Mouse (Mus musculus) kidney, adult 11 months (tissue): ENCODE data around the gene Pxmp4.

Experiments used
- DNase-seq: peaks from one replicate; pipeline ENCODE4 v3.0.0; 2022

Gene Pxmp4

DNA sequence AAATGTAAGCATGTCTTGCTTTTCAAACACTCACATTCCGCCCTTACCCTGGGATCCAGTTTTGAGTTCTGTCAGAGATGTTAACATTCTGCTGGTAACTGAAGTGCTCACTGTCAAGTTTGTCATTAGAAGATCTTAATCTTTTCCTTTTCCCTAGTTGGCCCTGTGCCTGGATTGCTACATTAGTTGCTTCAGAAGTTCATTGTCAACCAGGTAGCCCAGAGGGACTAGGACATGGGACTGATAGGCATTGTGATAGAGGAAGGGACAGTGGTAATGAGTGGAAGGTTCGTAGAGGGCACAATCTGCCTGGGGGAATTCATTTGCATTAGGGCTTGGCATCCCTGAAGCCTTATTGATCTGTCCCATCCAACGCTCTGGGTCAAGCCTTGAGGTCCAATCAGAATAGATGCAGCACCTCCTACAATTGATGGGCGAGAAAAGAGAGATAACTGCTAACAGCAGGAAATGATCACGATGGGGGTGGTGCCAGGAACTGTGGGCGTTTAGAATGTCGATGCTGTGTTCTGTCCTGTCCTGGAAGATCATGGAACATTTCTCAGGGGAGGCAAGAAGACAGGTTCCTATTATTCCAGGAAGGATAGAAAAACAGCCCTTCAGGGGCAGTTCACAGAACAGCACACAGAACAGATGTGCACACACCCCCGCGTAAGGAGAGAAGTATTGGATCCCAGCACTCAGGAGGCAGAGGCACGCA is 5.7 kb upstream of the Pxmp4 start:
- DNase-seq, result no peak

DNA sequence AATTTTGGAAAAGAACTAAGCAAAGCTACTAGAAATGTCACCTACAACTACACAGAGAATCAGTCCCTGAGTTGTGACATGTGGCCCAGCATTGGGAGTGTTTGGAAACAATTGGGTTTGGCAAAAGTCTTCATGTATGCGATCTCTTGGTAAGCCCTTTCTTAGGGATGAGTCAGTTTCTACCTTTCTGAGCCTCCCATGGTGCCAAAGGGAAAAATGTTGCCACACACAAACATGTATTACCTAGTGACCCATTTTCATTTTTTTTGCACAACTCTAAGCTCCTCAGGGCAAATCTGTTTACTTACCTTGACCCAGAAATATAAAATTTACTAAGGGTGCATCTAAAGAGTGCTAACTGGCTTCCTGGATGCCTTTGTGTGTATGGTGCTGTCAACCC is 3.5 kb upstream of the Pxmp4 start:
- no peak for DNase-seq

GRCm38 (mm10) chr2:154604156-154604555 is 648 bp upstream of the Pxmp4 start:
- no peak for DNase-seq

DNA sequence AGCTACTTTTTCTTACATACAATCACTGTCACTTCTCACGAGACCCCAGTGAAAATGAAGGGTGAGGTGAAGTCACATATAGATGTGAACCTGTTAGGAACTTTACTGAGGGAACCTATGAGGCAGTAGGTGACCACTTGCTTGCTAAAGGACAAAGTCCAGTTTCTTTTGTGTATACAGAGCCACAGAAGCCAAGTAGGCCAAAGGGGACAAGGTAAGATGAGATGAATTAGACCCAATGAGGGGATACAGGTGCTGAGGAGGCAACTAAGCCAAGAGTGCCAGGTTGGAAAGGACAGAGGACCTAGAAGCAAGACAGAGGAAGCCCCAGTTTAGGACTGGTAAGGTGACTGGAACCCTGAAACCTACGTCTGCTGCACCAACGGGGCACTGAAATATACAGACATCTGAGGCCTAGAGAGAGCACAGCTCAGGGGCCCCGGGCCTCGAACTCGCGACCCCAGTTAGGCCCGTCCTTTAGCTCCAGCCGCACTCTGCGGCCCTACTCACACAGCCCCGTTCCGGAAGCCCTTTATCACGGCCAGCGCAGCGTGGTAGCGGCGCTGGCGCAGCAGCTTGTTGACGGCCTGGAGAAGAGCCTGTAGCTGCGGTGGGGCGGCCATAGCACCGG is 386 bp downstream of the Pxmp4 start:
- peak; percentile 53 for DNase-seq

- DNase-seq, result peak; percentile 84
Observed at GRCm38 (mm10) chr2:154601324-154601723, 2.2 kb downstream of the Pxmp4 start.

GRCm38 (mm10) chr2:154600586-154600985 is 2.9 kb downstream of the Pxmp4 start:
- DNase-seq, result no peak

- DNase-seq, result no peak
Observed at GRCm38 (mm10) chr2:154597399-154597798, 6.1 kb downstream of the Pxmp4 start.

DNA sequence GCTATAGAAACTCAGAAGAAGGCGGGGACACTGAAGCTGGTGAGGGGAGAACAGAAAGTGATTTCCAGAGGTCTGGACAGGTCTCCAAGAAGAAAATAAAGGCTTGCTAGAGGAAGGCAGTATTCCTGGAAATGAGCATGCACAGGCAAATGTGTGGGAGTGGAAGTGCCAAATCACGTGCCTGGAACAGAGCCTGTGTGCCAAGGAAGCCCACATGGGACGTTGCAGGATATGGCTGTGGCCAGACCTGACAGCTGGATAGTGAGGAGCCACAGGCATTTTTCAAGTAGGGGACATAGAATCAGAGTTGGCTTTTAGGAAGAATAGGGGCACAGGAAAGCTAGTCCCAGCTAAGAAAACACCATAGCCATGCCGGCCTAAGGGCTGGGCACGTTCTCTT is 7.7 kb downstream of the Pxmp4 start:
- no peak for DNase-seq

- no peak for DNase-seq
Observed at GRCm38 (mm10) chr2:154593025-154593424, 10.5 kb downstream of the Pxmp4 start.

- DNase-seq, result no peak
Observed at GRCm38 (mm10) chr2:154591239-154591638, 12.3 kb downstream of the Pxmp4 start.

- DNase-seq, result no peak
Observed at GRCm38 (mm10) chr2:154589051-154589450, 14.5 kb downstream of the Pxmp4 start.

DNA sequence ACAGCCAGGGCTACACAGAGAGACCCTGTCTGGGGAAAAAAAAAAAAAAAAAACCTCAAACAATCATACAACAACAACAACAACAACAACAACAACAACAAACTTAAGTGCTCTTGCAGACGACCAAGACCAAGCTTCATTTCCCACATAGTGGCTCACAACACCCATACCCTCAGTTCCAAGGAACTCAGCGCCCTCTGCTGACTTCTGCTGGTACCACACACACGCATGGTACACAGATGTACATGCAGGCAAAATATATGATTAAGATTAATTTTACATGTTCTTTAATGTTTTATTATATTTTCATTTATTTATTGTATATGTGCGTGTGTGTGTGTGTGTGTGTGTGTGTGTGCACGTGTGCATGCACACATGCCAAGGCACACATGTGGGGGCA is 17.1 kb downstream of the Pxmp4 start:
- no peak for DNase-seq

- no peak for DNase-seq
Observed at GRCm38 (mm10) chr2:154584931-154585601, 18.4 kb downstream of the Pxmp4 start.

GRCm38 (mm10) chr2:154583906-154584872 is 19.3 kb downstream of the Pxmp4 start:
- no peak for DNase-seq

GRCm38 (mm10) chr2:154581421-154581820 is 22.1 kb downstream of the Pxmp4 start:
- no peak for DNase-seq

GRCm38 (mm10) chr2:154580586-154580985 is 22.9 kb downstream of the Pxmp4 start:
- DNase-seq, result no peak

DNA sequence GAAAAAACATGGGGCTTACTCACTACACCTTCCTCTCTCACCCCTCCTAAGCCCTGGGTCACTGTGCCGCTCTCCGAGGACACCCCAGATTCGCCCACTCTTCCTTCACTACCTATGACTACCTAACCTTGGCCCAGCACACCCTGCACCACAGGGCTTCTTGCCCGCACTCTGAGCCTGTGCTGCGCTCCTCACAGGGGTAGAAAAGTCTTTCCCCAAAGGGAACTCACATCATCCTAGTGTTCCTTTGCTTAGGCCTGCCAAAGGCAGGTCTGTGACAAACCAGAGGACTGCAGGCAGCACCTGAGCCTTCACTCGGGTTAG is 25.8 kb downstream of the Pxmp4 start:
- DNase-seq, result no peak

GRCm38 (mm10) chr2:154576876-154577743 is 26.4 kb downstream of the Pxmp4 start:
- DNase-seq, result no peak

DNA sequence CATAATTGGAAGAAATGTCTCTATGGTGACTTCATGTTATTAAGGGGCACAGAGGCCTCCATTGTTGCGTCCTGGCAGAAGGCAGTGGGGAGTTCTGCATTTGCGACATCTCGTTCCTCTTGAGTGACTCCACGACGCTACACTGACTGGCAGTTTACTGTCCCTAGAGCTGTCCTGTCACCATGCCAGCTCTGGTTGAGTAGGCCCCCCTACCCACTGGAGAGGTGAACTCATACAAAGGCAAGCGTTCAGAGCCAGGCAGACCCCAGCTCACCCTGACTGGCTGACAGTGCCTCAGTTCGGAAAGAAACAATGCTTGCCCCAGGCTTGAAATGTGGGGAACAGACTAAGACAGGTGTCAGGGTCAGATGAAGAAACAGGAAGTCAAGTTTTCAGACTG is 29.2 kb downstream of the Pxmp4 start:
- no peak for DNase-seq

DNA sequence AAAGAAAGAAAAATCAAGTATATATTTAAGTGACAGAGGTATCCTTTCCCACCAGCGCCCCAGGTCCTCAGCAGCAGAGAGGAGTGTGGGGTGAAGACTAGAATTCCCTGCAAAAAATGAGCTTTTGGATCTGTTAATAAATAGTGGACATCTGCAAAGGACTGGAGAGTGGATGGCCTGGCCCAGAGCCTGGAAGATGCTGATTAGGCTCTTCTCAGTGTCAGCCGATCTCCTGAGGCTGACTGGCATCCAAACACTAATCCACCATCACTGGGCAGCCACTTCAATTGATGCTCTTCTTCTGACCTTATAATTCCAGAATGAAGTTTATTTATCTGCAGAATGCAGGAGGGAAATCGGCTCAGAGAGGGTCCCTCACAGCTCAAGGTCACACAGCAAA is 30.5 kb downstream of the Pxmp4 start:
- no peak for DNase-seq

DNA sequence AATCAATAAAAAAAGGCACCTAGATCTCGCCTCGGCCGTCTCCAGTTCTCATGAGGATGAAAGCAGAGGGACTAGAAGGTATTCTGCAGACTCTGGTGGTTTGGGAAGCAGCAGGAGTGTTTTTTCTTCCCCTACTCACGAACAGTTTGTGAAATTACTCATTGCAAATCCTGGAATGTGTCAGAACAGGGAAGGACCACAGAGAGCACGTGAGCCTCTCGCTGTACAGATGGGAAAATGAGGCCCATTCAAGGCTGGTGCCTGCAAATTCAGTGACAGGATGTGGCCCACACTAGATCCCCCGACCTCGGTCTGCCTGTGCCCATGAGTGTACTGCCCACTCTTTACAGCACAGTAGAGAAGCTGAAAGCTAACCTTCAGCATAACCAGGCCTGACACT is 31.5 kb downstream of the Pxmp4 start:
- no peak for DNase-seq

GRCm38 (mm10) chr2:154571266-154571665 is 32.2 kb downstream of the Pxmp4 start:
- no peak for DNase-seq
